Mouse (Mus musculus) midbrain, embryonic 12.5 days (tissue): ENCODE data around the gene Ilk. TPM values are rescaled to one million over a fixed set of nuclear protein-coding genes. Genes with fewer than 3 reads are reported as not detected.
A peak's percentile ranks its signal among the peaks of the same experiment; 100 is the strongest.
"Not testable (repeated sequence)": the region's sequence is repeated elsewhere in the genome, so short reads cannot be mapped to it uniquely, and the experiment has no call there.

Source experiments
- ATAC-seq: fragments of 200-750 bp; cut with Nextera tagmentation; 2 replicates; pipeline ENCODE4 v1.8.0; 2017; ENCODE audit warnings: low read depth, moderate TSS enrichment, moderate library complexity; ENCODE audit not compliant: low FRiP score
- H3K27ac ChIP-seq: fragments of 300-500 bp; sonication (generic); replicated peaks from 2 replicates; pipeline ENCODE4 v1.5.1; 2016; ENCODE audit warnings: mild to moderate bottlenecking
- H3K27me3 ChIP-seq: fragments of 300-500 bp; sonication (generic); 2 replicates; pipeline ENCODE4 v1.6.1; 2016; ENCODE audit warnings: mild to moderate bottlenecking
- H3K36me3 ChIP-seq: fragments of 300-500 bp; sonication (generic); 2 replicates; pipeline ENCODE4 v1.6.1; 2016
- H3K4me1 ChIP-seq: fragments of 300-500 bp; sonication (generic); 2 replicates; pipeline ENCODE4 v1.6.1; 2016
- H3K4me2 ChIP-seq: fragments of 300-500 bp; sonication (generic); replicated peaks from 2 replicates; pipeline ENCODE4 v1.6.1; 2016; ENCODE audit warnings: mild to moderate bottlenecking, moderate library complexity
- H3K4me3 ChIP-seq: fragments of 300-500 bp; sonication (generic); 2 replicates; pipeline ENCODE4 v1.5.1; 2016; ENCODE audit warnings: mild to moderate bottlenecking
- H3K9ac ChIP-seq: fragments of 300-500 bp; sonication (generic); replicated peaks from 2 replicates; pipeline ENCODE4 v1.6.1; 2016; ENCODE audit warnings: mild to moderate bottlenecking, moderate library complexity
- H3K9me3 ChIP-seq: fragments of 300-500 bp; sonication (generic); 2 replicates; pipeline ENCODE4 v1.6.1; 2016; ENCODE audit warnings: mild to moderate bottlenecking
- WGBS: fragments of 180-500 bp; shearing (Covaris S2); methylation state at CpG from one replicate; pipeline ENCODE4 v1.1.7; 2016; 5-methylcytosine and 5-hydroxymethylcytosine counted together
- polyA plus RNA-seq: library from polyadenylated mRNA; unstranded; fragments of >200 nt; fragmentation: Nextera tagmentation; extraction: Ambion mirVana; gene quantifications from 2 replicates; pipeline ENCODE4 v1.2.1, GENCODE M21; 2016

Ilk gene
- polyA plus RNA-seq, 1 experiment from 2014 or later: 212 TPM

DNA sequence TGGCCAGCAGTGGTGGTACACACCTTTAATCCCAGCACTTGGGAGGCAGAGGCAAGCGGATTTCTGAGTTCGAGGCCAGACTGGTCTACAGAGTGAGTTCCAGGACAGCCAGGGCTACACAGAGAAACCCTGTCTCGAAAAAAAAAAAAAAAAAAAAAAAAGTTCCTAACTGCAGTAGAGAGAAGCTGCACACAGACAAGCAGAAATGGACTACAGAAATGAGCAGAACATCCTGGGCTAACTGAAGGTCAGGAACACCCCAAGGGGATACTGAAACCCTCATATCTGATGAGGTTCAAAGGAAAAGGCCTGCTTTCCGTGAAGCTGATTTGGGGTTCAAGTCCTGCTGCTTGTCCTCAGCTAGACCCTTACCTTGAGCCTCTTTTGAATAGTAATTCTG is 928 bp upstream of the Ilk start:
- Histone ChIP-seq H3K4me1 (peaks cover 25% of the 10 kb centered on the region), H3K9ac (peak overlapping the region; percentile 90), H3K4me2 (peak overlapping the region; percentile 72), H3K4me3 (peak overlapping the region; percentile 82), H3K36me3 (peaks cover 52% of the 10 kb centered on the region)
- WGBS: 51% methylated on average over 4 of the region's 4 CpGs
- not testable (repeated sequence) for H3K9me3 ChIP-seq, ATAC-seq, H3K27ac ChIP-seq, H3K27me3 ChIP-seq

DNA sequence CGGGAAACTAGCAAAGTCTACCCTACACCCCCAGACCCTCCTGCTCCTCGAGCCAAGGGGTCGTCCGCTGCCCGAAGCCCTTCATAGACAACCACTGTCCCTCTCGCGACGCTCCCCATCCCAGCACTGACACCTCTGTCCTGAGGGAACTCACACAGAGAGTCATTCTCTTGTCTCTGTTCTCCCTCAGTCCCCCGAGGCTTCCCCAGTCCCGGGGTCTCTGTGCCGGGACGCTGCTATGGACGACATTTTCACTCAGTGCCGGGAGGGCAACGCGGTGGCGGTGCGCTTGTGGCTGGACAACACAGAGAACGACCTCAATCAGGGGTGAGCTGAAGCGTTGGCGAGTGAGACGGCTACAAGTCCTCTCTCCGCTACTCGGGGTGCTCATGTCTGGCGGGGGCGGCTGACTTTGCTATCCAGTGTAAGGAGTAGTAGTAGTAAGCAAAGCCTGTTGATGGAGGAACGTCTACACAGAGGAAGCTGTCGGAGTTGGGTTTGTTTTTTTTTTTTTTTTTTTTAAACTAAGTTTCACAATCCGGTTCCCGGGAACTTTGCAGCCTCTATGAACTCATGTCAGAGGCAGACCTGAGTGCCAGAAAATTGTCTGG is 624 bp downstream of the Ilk start, which contains the start of gene Rrp8:
Rrp8 (minus strand) TSS at position 475 of the 611 bp plus-strand sequence.
- Histone ChIP-seq H3K4me3 (peak within 1 kb of the TSS; percentile 82), H3K4me1 (peaks cover 25% of the 10 kb centered on the region), H3K36me3 (peaks cover 54% of the 10 kb centered on the region), H3K9ac (peak within 1 kb of the TSS; percentile 90), H3K9me3 (no peaks in the 10 kb centered on the region), H3K4me2 (peak within 1 kb of the TSS; percentile 72), H3K27ac (peak within 1 kb of the TSS; percentile 84), H3K27me3 (no peaks in the 10 kb centered on the region)
- no peak for ATAC-seq
- WGBS: under 1% methylated on average over 29 of the region's 30 CpGs

DNA sequence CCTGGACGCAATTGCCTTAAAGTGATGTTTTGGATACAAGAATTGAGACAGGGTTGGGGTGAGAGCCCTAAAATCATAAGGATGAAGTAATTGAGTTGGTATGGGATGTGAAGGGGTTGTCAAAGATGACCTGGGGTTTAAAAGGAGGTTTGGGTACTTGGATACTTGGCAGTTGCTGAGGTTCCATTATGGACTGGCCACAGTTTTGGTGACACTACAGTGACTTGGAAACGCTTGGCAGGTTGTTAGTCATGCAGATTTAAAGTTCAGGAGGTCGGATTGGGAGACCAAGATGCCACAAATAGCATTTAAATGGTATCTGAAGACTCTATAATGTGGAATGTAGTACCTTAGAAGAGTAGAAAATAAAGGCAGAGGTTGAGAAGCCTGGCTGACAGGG is 1.3 kb downstream of the Ilk start:
- peaks cover 54% of the 10 kb centered on the region for H3K36me3 ChIP-seq
- H3K27ac ChIP-seq: no peak overlapping the region

DNA sequence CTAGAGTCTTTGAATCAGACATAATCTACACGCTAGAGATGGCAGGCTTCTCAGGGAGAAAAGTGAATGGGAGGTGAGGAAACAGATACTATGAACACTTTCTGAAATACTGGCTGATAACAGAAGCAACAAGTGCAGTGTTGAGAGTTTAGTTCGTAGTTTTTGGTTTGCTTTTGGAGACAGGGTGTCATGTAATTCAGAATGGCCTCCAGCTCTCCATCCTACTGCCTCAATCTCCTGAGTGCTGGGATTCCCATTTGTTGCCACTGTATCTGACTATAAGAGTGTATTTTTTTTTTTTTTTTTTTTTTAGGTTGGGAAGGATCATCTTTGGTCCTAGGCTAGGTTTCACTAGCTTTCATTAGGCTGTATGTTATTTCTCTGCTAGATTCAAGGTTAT is 1.9 kb downstream of the Ilk start:
- no peak for ATAC-seq
- no peak overlapping the region for H3K9ac ChIP-seq
- H3K4me3 ChIP-seq: no peak overlapping the region
- no peaks in the 10 kb centered on the region for H3K27me3 ChIP-seq
- H3K4me1 ChIP-seq: peaks cover 29% of the 10 kb centered on the region
- H3K4me2 ChIP-seq: no peak overlapping the region
- 84% methylated on average over 2 of the region's 2 CpGs for WGBS
- no peak overlapping the region for H3K27ac ChIP-seq
- no peaks in the 10 kb centered on the region for H3K9me3 ChIP-seq
- peaks cover 53% of the 10 kb centered on the region for H3K36me3 ChIP-seq

More for the DNA sequence above, 1.3 kb downstream of the Ilk start:
- H3K4me2 ChIP-seq: peak overlapping the region; percentile 72
- ATAC-seq: no peak
- H3K9ac ChIP-seq: peak overlapping the region; percentile 90; the same call in 1 of the 2 replicates
- peak overlapping the region; percentile 82 for H3K4me3 ChIP-seq
- 25% methylated on average over 3 of the region's 3 CpGs for WGBS
- no peaks in the 10 kb centered on the region for H3K27me3 ChIP-seq
- H3K9me3 ChIP-seq: no peaks in the 10 kb centered on the region
- peaks cover 25% of the 10 kb centered on the region for H3K4me1 ChIP-seq

DNA sequence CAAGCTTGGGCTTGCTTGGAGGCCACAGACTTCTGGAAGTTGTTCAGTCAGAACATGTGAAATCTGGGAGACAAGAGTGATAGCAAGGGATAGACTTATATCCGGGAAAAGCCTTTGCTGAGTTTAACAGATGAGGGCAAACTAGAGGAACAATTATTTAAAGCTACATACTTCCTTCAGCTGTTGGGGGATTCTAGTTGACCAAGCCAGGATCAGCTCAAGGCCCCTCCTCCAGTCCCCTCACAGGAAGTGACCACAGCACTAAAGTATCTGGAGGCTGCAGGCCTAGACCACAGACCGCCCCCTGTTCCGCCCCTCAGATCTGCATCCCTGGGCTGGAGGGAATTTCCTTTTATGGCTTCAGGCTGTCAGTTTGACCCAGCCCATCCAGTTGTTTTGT is 2.6 kb downstream of the Ilk start:
- WGBS: 44% methylated on average over 3 of the region's 3 CpGs
- Histone ChIP-seq H3K9me3 (no peaks in the 10 kb centered on the region), H3K27me3 (no peaks in the 10 kb centered on the region), H3K4me3 (no peak overlapping the region), H3K27ac (no peak overlapping the region), H3K4me2 (no peak overlapping the region), H3K4me1 (peaks cover 35% of the 10 kb centered on the region), H3K9ac (no peak overlapping the region), H3K36me3 (peaks cover 46% of the 10 kb centered on the region)
- ATAC-seq: no peak

DNA sequence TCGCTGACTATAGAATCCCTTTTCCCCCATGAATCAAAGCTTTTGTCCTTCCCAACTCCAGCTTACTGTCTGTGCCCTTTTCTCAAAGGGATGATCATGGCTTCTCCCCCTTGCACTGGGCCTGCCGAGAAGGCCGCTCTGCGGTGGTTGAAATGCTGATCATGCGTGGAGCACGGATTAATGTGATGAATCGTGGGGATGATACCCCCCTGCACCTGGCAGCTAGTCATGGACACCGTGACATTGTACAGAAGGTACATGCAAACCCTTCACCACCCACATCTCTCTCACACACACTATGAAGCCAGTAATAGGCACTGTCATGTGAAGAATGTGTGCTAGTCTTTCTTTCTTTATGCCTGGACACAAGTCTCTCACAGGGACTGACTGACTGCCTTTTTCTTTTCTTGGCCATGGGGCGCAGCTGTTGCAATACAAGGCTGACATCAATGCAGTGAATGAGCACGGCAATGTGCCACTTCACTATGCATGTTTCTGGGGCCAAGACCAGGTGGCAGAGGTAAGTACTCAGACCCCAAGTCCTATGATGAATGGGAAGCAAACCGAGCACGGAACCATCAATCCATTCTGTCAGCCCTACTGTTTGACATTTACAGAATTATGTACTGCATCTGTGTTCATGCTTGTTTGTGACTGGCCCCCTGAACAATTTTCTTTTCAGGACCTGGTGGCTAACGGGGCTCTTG is 3.9 kb downstream of the Ilk start:
- Histone ChIP-seq H3K4me2 (no peak overlapping the region), H3K27ac (no peak overlapping the region), H3K36me3 (peaks cover 37% of the 10 kb centered on the region), H3K9ac (no peak overlapping the region), H3K9me3 (no peaks in the 10 kb centered on the region), H3K4me3 (no peak overlapping the region), H3K4me1 (peaks cover 39% of the 10 kb centered on the region), H3K27me3 (no peaks in the 10 kb centered on the region)
- ATAC-seq: no peak
- WGBS: 90% methylated on average over 13 of the region's 13 CpGs

DNA sequence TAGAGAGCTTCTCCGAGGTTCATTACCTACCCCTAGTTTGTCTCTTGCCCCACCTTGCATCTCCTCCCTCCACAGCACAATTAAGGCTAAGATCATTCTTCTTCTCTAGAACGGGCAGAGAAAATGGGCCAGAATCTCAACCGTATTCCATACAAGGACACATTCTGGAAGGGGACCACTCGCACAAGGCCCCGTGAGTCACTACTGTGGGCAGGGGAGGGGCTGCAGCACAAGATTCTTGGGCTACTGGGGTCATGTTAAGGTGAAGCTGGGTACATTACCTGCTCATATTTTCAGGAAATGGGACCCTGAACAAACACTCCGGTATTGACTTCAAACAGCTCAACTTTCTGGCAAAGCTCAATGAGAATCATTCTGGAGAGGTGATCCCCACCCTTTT is 4.5 kb downstream of the Ilk start:
- 92% methylated on average over 6 of the region's 6 CpGs for WGBS
- Histone ChIP-seq H3K27me3 (no peaks in the 10 kb centered on the region), H3K9me3 (no peaks in the 10 kb centered on the region), H3K9ac (no peak overlapping the region), H3K4me2 (no peak overlapping the region), H3K4me3 (no peak overlapping the region), H3K36me3 (peaks cover 37% of the 10 kb centered on the region), H3K4me1 (peaks cover 35% of the 10 kb centered on the region), H3K27ac (no peak overlapping the region)
- no peak for ATAC-seq

DNA sequence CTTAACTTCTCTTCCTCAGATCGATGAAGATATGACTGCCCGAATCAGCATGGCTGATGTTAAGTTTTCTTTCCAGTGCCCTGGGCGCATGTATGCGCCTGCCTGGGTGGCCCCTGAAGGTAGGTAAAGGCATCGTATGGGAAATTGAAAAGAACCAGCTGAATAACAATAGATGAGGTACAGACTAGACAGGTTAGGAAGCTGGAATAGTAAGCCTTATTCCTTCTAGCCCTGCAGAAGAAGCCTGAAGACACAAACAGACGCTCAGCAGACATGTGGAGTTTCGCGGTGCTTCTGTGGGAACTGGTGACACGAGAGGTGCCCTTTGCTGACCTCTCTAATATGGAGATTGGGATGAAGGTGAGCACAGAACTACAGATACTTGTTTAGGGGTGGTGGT is 5.6 kb downstream of the Ilk start:
- H3K9me3 ChIP-seq: no peaks in the 10 kb centered on the region
- H3K4me1 ChIP-seq: peaks cover 34% of the 10 kb centered on the region
- peaks cover 47% of the 10 kb centered on the region for H3K36me3 ChIP-seq
- H3K27me3 ChIP-seq: no peaks in the 10 kb centered on the region
- no peak for ATAC-seq
- no peak overlapping the region for H3K4me3 ChIP-seq
- 93% methylated on average over 9 of the region's 9 CpGs for WGBS
- H3K4me2 ChIP-seq: no peak overlapping the region
- no peak overlapping the region for H3K9ac ChIP-seq
- H3K27ac ChIP-seq: no peak overlapping the region

DNA sequence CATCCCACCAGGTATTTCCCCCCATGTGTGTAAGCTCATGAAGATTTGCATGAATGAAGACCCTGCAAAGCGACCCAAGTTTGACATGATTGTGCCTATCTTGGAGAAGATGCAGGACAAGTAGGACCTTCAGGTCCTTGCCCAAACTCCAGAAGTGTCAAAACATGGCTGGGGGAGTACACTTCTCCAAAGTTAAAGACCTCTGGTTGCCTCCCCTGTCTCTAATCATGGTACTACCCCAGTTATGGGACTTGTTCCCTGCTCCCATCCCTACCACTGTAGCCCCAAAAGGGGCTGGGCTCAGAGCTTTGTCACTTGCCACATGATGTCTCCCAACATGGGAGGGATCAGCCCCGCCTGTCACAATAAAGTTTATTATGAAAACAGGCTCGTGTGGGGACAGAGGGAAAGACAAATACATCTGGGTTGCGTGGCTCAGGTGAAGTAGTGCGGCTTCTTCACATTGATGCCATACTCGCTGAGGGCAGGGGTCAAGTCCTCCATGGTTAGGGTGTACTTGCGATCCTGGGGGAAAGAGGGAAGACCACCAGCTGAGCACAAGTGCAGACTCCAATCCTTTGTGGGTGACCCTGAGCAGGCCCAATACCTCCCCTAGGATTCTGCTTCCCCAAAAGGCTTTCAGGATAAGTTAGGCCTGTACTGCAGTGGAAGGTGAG is 6.3 kb downstream of the Ilk start:
- not testable (repeated sequence) for ATAC-seq, H3K9me3 ChIP-seq, H3K27me3 ChIP-seq, H3K9ac ChIP-seq, H3K27ac ChIP-seq
- 88% methylated on average over 7 of the region's 7 CpGs for WGBS
- H3K4me1 ChIP-seq: peaks cover 28% of the 10 kb centered on the region
- H3K4me2 ChIP-seq: peak overlapping the region; percentile 91
- H3K4me3 ChIP-seq: peak overlapping the region; percentile 98; the same call in 1 of the 2 replicates
- peaks cover 52% of the 10 kb centered on the region for H3K36me3 ChIP-seq

DNA sequence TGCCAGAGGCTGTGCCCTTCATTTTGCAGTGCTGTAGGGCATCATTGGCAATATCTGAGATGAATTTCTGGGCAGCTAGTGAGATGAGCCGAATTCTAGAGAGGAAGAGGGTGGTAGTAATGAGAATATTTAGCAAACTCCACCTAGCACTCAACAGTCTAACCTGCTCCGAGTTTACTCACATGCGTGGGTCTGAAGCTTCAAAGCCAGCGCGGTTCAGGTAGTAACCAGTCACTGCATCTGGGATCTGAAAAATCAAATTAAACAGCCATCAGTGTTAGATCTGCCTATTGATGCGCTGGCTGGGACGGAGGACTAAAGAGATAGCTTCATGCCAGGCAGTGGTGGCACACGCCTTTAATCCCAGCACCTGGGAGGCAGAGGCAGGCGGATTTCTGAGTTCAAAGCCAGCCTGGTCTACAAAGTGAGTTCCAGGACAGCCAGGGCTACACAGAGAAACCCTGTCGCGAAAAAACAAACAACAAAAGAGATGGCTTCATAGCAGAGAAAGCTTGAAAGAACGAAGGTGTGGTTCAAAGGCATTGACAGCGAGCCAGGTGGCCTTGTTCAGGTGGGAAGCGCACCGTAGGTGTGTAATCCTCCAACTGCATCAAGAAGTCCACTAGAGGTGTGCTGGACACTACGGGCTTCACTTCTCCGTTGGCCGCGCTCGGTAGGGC is 7.0 kb downstream of the Ilk start:
- not testable (repeated sequence) for ATAC-seq
- H3K27ac ChIP-seq: peak overlapping the region; percentile 74; the same call in 1 of the 2 replicates
- WGBS: 35% methylated on average over 20 of the region's 20 CpGs

DNA sequence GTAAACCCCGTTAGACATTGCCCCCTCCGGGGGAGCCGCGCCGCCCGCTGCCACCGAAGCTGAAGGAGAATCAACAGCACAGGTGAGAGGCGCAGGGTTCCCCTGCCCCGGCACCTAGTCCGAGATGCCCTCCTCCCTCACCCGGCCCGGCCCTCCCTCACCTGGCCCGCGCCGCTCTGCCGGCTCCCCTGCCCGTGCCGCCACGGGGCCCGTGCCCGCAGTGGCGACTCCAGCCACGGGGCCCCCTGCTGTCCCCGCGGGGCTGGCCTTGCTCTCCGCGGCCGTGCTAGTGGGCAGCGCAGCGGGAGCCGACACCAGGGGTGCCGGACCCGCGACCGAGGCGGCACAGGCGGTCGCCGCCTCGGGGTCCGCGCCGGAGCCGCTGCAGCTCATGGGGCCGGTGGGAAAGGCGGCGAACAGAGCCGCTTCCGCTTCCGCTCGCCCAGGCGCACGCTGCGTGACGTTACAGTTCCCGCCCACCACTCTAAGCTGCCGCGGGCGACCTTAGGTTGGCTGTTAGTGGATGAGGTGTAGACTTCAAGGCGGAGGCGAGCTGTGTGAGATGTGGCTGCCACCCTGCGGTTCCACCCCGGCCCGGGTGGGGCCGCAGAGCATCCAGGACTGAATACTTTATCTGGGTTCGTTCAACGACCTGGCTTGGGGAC is 7.7 kb downstream of the Ilk start, which contains the start of gene Taf10:
Taf10 (minus strand) TSS at position 436 of the 665 bp plus-strand sequence.
- H3K9ac ChIP-seq: peak within 1 kb of the TSS; percentile 96
- H3K4me2 ChIP-seq: peak within 1 kb of the TSS; percentile 91
- H3K27me3 ChIP-seq: no peaks in the 10 kb centered on the region
- under 1% methylated on average over 67 of the region's 67 CpGs for WGBS
- H3K4me1 ChIP-seq: peaks cover 15% of the 10 kb centered on the region
- peak within 1 kb of the TSS; percentile 98 for H3K4me3 ChIP-seq
- peaks cover 63% of the 10 kb centered on the region for H3K36me3 ChIP-seq
- no peaks in the 10 kb centered on the region for H3K9me3 ChIP-seq
- peak within 1 kb of the TSS; percentile 74 for H3K27ac ChIP-seq
- peak; percentile 98 for ATAC-seq

More for the DNA sequence above, 7.0 kb downstream of the Ilk start:
- peaks cover 21% of the 10 kb centered on the region for H3K4me1 ChIP-seq
- H3K36me3 ChIP-seq: peaks cover 59% of the 10 kb centered on the region
- peak overlapping the region; percentile 98 for H3K4me3 ChIP-seq
- H3K4me2 ChIP-seq: peak overlapping the region; percentile 91
- H3K27me3 ChIP-seq, H3K9me3 ChIP-seq: not testable (repeated sequence)
- H3K9ac ChIP-seq: peak overlapping the region; percentile 96
